Mouse (Mus musculus) ES-Bruce4 (cell line): ENCODE data around the gene Vgll4. TPM values are rescaled to one million over a fixed set of nuclear protein-coding genes. Genes with fewer than 3 reads are reported as not detected.

Experiments used
- H3K27ac ChIP-seq: 2 replicates; pipeline ENCODE4 v1.5.1; 2012; ENCODE audit warnings: low read length, inconsistent platforms; ENCODE audit not compliant: insufficient read depth
- H3K27me3 ChIP-seq: 2 replicates; pipeline ENCODE4 v1.6.1; 2012; ENCODE audit warnings: mild to moderate bottlenecking, low read length, inconsistent platforms; ENCODE audit not compliant: control insufficient read depth, poor library complexity, insufficient read depth, severe bottlenecking
- H3K36me3 ChIP-seq: 2 replicates; pipeline ENCODE4 v1.6.1; 2012; ENCODE audit warnings: inconsistent platforms, mild to moderate bottlenecking, low read length, moderate library complexity; ENCODE audit not compliant: control insufficient read depth, poor library complexity, insufficient read depth, severe bottlenecking
- H3K4me1 ChIP-seq: one replicate; pipeline ENCODE4 v1.8.1; 2011; ENCODE audit warnings: low read length; ENCODE audit not compliant: control insufficient read depth, insufficient read depth
- H3K4me3 ChIP-seq: 2 replicates; pipeline ENCODE4 v1.5.1; 2011; ENCODE audit warnings: low read depth, mild to moderate bottlenecking, low read length
- H3K9ac ChIP-seq: 2 replicates; pipeline ENCODE4 v1.6.1; 2012; ENCODE audit warnings: low read depth, mild to moderate bottlenecking, inconsistent platforms; ENCODE audit not compliant: poor library complexity, severe bottlenecking
- H3K9me3 ChIP-seq: replicated peaks from 2 replicates; pipeline ENCODE4 v1.6.1; 2012; ENCODE audit warnings: mild to moderate bottlenecking, low read length, inconsistent platforms; ENCODE audit not compliant: control insufficient read depth, poor library complexity, insufficient read depth, severe bottlenecking
- CTCF ChIP-seq: IDR thresholded peaks from one replicate; pipeline ENCODE4 v1.8.1; 2011; ENCODE audit warnings: low read depth, low read length
- EP300 ChIP-seq: IDR thresholded peaks from 2 replicates; pipeline ENCODE4 v1.6.1; 2011; ENCODE audit warnings: low read depth, low read length; ENCODE audit not compliant: insufficient read depth
- POLR2A ChIP-seq: IDR thresholded peaks from one replicate; pipeline ENCODE4 v1.8.1; 2011; ENCODE audit warnings: low read length; ENCODE audit not compliant: insufficient read depth
- polyA plus RNA-seq: library from polyadenylated mRNA; stranded (reverse); fragments of >200 nt; gene quantifications from 2 replicates; pipeline ENCODE4 v1.2.4, GENCODE M21; 2011; ENCODE audit warnings: low read depth; ENCODE audit not compliant: missing spikeins, insufficient read depth, insufficient read length

Vgll4 gene
- polyA plus RNA-seq, 1 experiment: 37.3 TPM

DNA sequence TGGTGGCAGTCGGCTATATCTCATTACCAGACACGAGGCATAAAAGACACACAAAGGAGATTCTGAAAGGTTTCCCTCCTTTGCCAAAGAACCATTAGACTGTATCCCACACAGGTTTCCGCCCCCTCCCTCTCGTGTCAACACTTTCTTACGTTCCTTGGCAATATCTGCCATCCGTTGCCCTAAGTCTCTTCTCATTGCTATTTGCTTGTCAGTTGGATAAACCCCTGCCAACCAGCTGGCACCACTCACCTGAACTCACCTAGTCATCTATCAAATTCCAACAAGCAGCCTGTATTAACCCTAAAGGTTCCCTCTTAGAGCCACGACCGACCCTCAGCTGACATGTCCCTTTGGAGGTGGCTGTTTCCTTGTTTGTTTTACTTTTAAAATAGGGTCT, 4.4 kb downstream of the Vgll4 start:
- H3K36me3 ChIP-seq: no peaks in the 10 kb centered on the region
- no peaks in the 10 kb centered on the region for H3K4me1 ChIP-seq
- TF ChIP-seq CTCF (no peak), POLR2A (no peak), EP300 (no peak)
- H3K9me3 ChIP-seq: no peaks in the 10 kb centered on the region
- no peak overlapping the region for H3K9ac ChIP-seq
- H3K27ac ChIP-seq: no peak overlapping the region
- H3K27me3 ChIP-seq: no peaks in the 10 kb centered on the region
- H3K4me3 ChIP-seq: no peak overlapping the region

DNA sequence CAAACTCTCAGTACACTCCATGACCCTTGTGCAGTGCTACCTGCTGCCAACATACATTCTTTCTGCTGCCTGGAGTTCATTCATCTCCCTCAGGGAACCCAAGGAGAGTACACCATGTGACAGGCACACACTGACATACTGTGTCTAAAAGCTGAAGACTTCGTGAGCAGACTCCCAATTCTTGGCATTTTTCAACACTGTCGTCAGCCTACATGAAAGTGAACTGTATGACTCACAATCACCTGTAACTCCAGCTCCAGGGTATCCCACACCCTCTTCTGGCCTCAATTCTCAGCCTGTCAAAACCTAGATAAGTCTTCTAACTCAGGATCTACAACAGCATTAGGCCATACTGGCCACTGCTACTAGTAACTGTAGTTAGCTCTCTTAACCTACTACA, 5.6 kb downstream of the Vgll4 start:
- Histone ChIP-seq H3K27ac (no peak overlapping the region), H3K9ac (no peak overlapping the region), H3K4me1 (no peaks in the 10 kb centered on the region), H3K36me3 (no peaks in the 10 kb centered on the region), H3K4me3 (no peak overlapping the region), H3K9me3 (no peaks in the 10 kb centered on the region), H3K27me3 (no peaks in the 10 kb centered on the region)
- TF ChIP-seq EP300 (no peak), POLR2A (no peak), CTCF (no peak)

DNA sequence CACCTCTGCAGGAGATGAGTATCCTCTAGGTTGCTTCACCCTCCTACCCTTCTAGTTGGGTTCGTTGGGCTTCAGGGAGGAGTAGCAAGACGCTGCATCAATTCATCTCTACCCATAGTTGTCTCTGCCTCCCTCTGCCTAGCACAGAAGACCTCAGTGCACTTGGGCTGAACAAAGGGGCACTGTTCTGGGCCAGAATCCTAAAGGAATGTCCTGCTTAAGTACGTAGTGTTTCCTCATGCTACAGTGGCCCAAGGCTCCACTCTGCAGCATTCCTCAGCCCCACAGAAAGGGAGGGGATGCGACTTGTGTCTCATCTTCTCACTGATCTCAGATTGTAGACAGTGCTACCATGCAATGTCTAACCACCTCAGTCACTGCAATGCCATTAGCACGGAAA, 6.2 kb downstream of the Vgll4 start:
- Histone ChIP-seq H3K9me3 (no peaks in the 10 kb centered on the region), H3K4me3 (no peak overlapping the region), H3K4me1 (peaks cover 1% of the 10 kb centered on the region), H3K27ac (no peak overlapping the region), H3K36me3 (no peaks in the 10 kb centered on the region), H3K27me3 (no peaks in the 10 kb centered on the region), H3K9ac (no peak overlapping the region)
- TF ChIP-seq EP300 (no peak), POLR2A (no peak), CTCF (no peak)

DNA sequence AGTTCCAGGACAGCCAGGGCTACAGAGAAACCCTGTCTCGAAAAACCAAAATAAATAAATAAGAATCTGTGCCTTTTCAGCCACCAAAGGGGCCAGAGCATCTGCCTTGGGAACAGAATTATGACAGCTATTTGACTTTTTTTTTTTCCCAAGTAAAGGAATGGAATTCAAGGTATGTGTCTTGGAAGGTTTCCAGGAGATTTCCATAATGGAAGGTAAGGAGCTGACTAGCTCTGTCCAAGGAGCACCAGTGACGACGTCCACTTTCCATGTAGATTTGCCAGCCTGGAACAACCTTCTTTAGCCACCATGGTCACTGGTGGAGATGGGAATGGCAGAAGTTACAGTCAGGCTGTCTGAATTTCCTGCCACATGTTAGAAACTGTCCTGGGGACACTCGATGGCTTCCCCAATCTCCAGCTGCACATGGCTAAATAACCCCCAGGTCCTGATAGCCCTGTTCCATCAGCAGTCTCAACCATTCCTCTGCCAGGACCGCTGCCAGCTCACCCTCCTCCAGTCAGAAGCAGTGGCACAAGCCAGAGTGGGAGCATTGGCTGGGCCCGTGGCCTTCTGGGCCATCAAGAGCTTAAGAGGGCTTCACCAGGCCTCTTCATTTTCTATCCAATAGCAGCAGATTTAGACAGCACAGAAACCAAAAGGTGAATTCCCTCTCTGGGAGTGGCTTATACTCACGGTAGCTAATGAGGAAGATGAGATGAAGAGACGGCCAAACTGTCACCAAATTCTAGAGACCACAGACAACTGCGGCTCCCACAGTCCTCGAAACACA, 8.3 kb downstream of the Vgll4 start:
- Histone ChIP-seq H3K9me3 (no peaks in the 10 kb centered on the region), H3K4me3 (no peak overlapping the region), H3K9ac (no peak overlapping the region), H3K4me1 (peaks cover 1% of the 10 kb centered on the region), H3K27ac (no peak overlapping the region), H3K27me3 (no peaks in the 10 kb centered on the region), H3K36me3 (no peaks in the 10 kb centered on the region)
- no peak for TF ChIP-seq EP300
- no peak for TF ChIP-seq POLR2A
- no peak for TF ChIP-seq CTCF

DNA sequence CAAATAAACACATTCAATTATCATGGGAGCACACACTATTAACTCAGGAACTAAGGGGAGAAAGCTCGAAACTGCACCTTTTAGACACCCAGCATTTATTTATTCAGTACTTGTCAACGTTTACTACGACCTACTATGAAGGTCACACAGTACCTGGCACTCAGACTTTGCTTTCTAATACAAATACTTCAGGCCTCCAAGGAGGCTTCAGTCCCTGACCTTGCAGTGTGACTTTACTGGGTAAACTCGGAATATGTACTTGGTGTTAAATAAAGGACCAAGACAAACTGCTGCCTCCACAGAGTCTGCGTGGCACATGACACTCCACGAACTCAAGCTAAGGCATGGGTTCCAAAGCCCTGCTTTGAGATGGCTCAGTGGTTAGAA, 10.8 kb downstream of the Vgll4 start:
- Histone ChIP-seq H3K27ac (no peak overlapping the region), H3K9me3 (no peaks in the 10 kb centered on the region), H3K9ac (no peak overlapping the region), H3K36me3 (no peaks in the 10 kb centered on the region), H3K4me3 (no peak overlapping the region), H3K27me3 (no peaks in the 10 kb centered on the region), H3K4me1 (peaks cover 1% of the 10 kb centered on the region)
- TF ChIP-seq EP300 (no peak), CTCF (no peak), POLR2A (no peak)

DNA sequence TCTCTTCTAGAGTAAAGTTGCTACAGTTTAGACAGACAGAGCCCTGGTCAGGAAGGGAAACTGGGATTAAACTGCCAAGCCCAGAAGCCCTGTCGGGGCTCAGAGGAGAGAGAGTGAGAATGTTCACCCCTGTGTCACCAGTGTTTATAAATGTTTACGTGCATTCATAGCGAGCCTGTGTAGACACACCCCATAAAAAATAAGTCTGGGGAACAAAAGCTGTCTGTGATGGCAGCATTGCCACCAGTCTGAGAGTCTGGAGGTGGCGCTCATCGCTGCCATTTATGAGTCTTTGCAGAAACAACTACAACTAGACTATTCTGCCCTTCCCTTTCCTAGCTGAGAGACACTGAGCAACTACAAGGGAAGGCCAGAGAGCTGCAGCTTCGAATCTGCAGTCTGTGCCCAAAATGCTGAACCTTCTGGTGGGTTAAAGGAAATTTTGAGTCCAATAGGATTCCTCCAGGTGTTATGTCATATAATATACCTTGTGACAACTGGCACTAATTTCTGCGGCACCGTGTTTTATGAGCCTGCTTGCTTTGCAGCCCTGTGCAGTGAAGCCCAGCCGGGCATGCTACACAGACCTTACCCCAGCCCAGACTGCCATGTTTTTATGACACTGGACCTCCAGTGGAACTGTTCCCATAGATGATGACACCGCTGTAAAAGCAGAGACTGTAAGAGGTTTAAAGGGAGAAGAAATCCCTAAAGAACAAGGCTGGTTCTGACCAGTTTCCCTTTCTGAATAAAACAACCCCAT, 11.4 kb downstream of the Vgll4 start:
- no peak overlapping the region for H3K9ac ChIP-seq
- H3K36me3 ChIP-seq: no peaks in the 10 kb centered on the region
- H3K27me3 ChIP-seq: no peaks in the 10 kb centered on the region
- TF ChIP-seq CTCF (no peak), POLR2A (no peak), EP300 (no peak)
- H3K27ac ChIP-seq: no peak overlapping the region
- H3K4me3 ChIP-seq: no peak overlapping the region
- H3K9me3 ChIP-seq: no peaks in the 10 kb centered on the region
- H3K4me1 ChIP-seq: peaks cover 1% of the 10 kb centered on the region
